Mouse (Mus musculus) kidney, adult 2 months (tissue): ENCODE measurements around the gene Tnip3. TPM values are rescaled to one million over a fixed set of nuclear protein-coding genes. Genes with fewer than 3 reads are reported as not detected.

Experiments
- DNase-seq: peaks from one replicate; pipeline ENCODE4 v3.0.0; 2021
- H3K27ac ChIP-seq: fragments of 200-500 bp; 2 replicates; pipeline ENCODE4 v1.5.1; 2012; ENCODE audit warnings: low read depth, low read length, control low read depth, inconsistent platforms; ENCODE audit not compliant: insufficient read depth
- H3K27me3 ChIP-seq: fragments of 200-500 bp; replicated peaks from 2 replicates; pipeline ENCODE4 v1.6.1; 2012; ENCODE audit warnings: mild to moderate bottlenecking, moderate library complexity, low read length, inconsistent platforms; ENCODE audit not compliant: control insufficient read depth, insufficient read depth
- H3K36me3 ChIP-seq: fragments of 200-500 bp; 2 replicates; pipeline ENCODE4 v1.6.1; 2012; ENCODE audit warnings: mild to moderate bottlenecking, moderate library complexity, low read length, inconsistent platforms; ENCODE audit not compliant: control insufficient read depth, insufficient read depth
- H3K4me1 ChIP-seq: fragments of 200-500 bp; 2 replicates; pipeline ENCODE4 v1.6.1; 2011; ENCODE audit warnings: low read length; ENCODE audit not compliant: control insufficient read depth, insufficient read depth
- H3K4me3 ChIP-seq: fragments of 200-500 bp; 2 replicates; pipeline ENCODE4 v1.5.1; 2011; ENCODE audit warnings: mild to moderate bottlenecking, low read depth, low read length, control low read depth; ENCODE audit not compliant: insufficient read depth
- CTCF ChIP-seq: fragments of 200-500 bp; conservative IDR thresholded peaks from 2 replicates; pipeline ENCODE4 v1.5.1; 2011; ENCODE audit warnings: low read depth, mild to moderate bottlenecking, control low read depth, low read length, moderate library complexity, mixed read lengths; ENCODE audit not compliant: insufficient read depth, insufficient read length
- POLR2A ChIP-seq: fragments of 200-500 bp; IDR thresholded peaks from one replicate; pipeline ENCODE4 v1.6.1; 2011; ENCODE audit warnings: low read depth, low read length, control low read depth
- WGBS: fragments of 180-500 bp; shearing (Covaris S2); methylation state at CpG from one replicate; pipeline ENCODE4 v1.1.7; 2018; 5-methylcytosine and 5-hydroxymethylcytosine counted together
- polyA plus RNA-seq: library from polyadenylated mRNA; depleted of rRNA; stranded (reverse); fragments of >200 nt; gene quantifications from 2 replicates; pipeline ENCODE4 v1.2.3, GENCODE M21; 2012

The Tnip3 gene
- polyA plus RNA-seq, 1 experiment = 0.06 TPM

GRCm38 (mm10) chr6:65533687-65534086 lies 8.6 kb downstream of the Tnip3 start:
- Histone ChIP-seq H3K36me3 (no peaks in the 10 kb centered on the region), H3K4me3 (no peak overlapping the region), H3K27me3 (no peaks in the 10 kb centered on the region), H3K4me1 (no peaks in the 10 kb centered on the region), H3K27ac (no peak overlapping the region)
- 90% methylated on average over 1 of the region's 1 CpGs for WGBS
- no peak for DNase-seq
- no peak for TF ChIP-seq POLR2A
- TF ChIP-seq CTCF = no peak

DNA sequence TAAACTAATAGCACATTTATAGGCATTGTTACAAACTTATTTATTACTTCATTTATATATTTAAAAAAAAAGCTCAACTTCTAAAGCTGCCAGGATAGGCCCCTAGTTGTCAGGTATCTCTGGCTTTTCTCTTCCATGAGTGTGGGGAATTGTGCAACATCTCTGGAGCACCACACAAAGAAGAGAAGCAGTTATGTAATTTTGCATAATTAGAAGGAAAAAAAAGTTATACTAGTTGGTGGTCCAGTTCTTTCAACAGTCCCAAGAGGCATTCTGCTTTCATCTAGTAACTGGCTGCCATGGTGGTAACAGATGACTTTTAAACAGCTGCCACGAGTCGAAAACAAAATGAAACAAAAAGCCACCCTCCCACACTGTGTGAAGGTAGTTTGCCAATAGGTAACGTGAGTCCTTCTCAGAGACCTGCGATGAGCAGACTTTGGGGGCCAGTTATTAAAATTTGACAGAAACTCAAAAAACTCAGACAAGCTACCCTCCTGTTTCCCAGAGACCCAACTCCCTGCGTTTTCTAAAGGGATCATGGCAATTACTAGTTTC lies 12.3 kb downstream of the Tnip3 start:
- 49% methylated on average over 5 of the region's 5 CpGs for WGBS
- H3K4me3 ChIP-seq = no peak overlapping the region
- no peak overlapping the region for H3K27ac ChIP-seq
- H3K36me3 ChIP-seq = no peaks in the 10 kb centered on the region
- no peaks in the 10 kb centered on the region for H3K4me1 ChIP-seq
- DNase-seq = no peak
- H3K27me3 ChIP-seq = no peaks in the 10 kb centered on the region; the same call in 1 of the 2 replicates
- TF ChIP-seq POLR2A (no peak), CTCF (no peak)

- Histone ChIP-seq H3K36me3 (no peaks in the 10 kb centered on the region), H3K27ac (no peak overlapping the region), H3K4me1 (no peaks in the 10 kb centered on the region), H3K4me3 (no peak overlapping the region), H3K27me3 (no peaks in the 10 kb centered on the region; the same call in 1 of the 2 replicates)
- whole genome bisulfite sequencing = 65% methylated on average over 9 of the region's 9 CpGs
- TF ChIP-seq POLR2A = no peak
- TF ChIP-seq CTCF = no peak
- DNase-seq = no peak
Observed at GRCm38 (mm10) chr6:65538022-65538652, 13.0 kb downstream of the Tnip3 start.

GRCm38 (mm10) chr6:65538921-65539320 lies 13.8 kb downstream of the Tnip3 start:
- TF ChIP-seq CTCF (no peak), POLR2A (no peak)
- WGBS = 67% methylated on average over 3 of the region's 3 CpGs
- H3K4me1 ChIP-seq = no peaks in the 10 kb centered on the region
- H3K36me3 ChIP-seq = no peaks in the 10 kb centered on the region
- H3K27me3 ChIP-seq = no peaks in the 10 kb centered on the region; the same call in 1 of the 2 replicates
- DNase-seq = no peak
- no peak overlapping the region for H3K27ac ChIP-seq
- no peak overlapping the region for H3K4me3 ChIP-seq

DNA sequence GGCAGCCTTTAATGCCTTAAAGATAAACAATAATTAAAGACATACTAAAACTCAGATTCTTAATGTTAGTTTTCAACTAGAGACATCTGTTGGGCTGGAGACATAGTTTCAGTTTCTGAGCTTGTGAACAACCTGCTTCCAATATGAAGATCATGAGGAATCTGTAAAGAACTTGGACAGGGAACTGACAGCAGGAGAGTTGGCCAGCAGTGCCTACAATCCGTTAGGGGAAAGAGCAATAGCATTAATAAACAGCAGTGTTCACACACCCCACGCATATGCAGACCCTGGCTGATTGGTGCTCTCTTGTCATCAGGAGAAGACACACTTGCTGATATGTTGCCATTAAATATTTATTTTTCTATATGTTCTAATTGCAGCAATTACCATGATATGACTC lies 15.0 kb downstream of the Tnip3 start:
- Histone ChIP-seq H3K4me1 (no peaks in the 10 kb centered on the region), H3K27me3 (no peaks in the 10 kb centered on the region; the same call in 1 of the 2 replicates), H3K4me3 (no peak overlapping the region), H3K36me3 (no peaks in the 10 kb centered on the region), H3K27ac (no peak overlapping the region)
- WGBS = 77% methylated on average over 2 of the region's 2 CpGs
- DNase-seq = no peak
- TF ChIP-seq POLR2A = no peak
- TF ChIP-seq CTCF = no peak

GRCm38 (mm10) chr6:65541094-65541493 lies 16.0 kb downstream of the Tnip3 start:
- Histone ChIP-seq H3K36me3 (no peaks in the 10 kb centered on the region), H3K4me1 (no peaks in the 10 kb centered on the region), H3K27me3 (no peaks in the 10 kb centered on the region; the same call in 1 of the 2 replicates), H3K4me3 (no peak overlapping the region), H3K27ac (no peak overlapping the region)
- TF ChIP-seq CTCF (no peak), POLR2A (no peak)
- DNase-seq = no peak
- 78% methylated on average over 3 of the region's 3 CpGs for WGBS

DNA sequence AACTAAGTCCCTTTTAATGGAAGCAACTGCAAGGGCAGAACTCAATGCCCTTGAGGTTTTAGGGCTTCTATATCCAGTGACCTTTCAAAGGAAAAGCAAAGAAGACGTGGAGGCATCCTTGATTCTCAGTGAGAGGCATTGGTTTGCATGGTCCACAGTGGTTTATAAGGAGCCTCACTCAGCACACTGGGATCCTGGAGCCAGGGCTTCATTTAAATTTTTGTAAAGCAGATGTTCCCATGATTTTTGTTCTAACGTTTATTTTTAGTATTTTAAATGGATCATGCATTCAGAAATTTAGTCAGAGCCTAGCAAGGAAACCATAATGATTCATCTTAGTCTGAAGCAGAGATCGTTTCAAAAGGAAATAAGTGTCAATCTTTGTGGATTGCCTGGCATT lies 17.3 kb downstream of the Tnip3 start:
- TF ChIP-seq CTCF (no peak), POLR2A (no peak)
- no peak overlapping the region for H3K27ac ChIP-seq
- WGBS = 49% methylated on average over 3 of the region's 3 CpGs
- H3K4me1 ChIP-seq = no peaks in the 10 kb centered on the region
- H3K4me3 ChIP-seq = no peak overlapping the region
- H3K27me3 ChIP-seq = no peaks in the 10 kb centered on the region; the same call in 1 of the 2 replicates
- no peak for DNase-seq
- H3K36me3 ChIP-seq = no peaks in the 10 kb centered on the region
